9 mouse cellular contexts compared by ENCODE assay signal in genomic region chr10:79638486-79639204, GRCm38 (mm10). TPM values are rescaled to one million over a fixed set of nuclear protein-coding genes. Genes with fewer than 3 reads are reported as not detected.
DNase-seq lines count a peak whose midpoint lies in the region; ATAC-seq and TF ChIP-seq lines count a peak whose summit lies in the region.
"Had no signal": no experiment of that assay in that cellular context is flagged by ENCODE, and none has a peak within 500 bp of the region (broad histone marks: within the 10 kb centered on the region; RNA-seq: fewer than 3 reads in every experiment).

No protein-coding gene starts in this region.

- H3K4me3 ChIP-seq in gastrocnemius, adult 2 months = peak overlapping the region; percentile 77
- peak overlapping the region; percentile 74; the same call in 1 of the 2 replicates for H3K4me3 ChIP-seq in hindbrain, embryonic 16.5 days (ENCODE audit: low read length)

- H3K27me3 ChIP-seq in hindbrain, embryonic 16.5 days (replicated peaks; ENCODE audit: control insufficient read depth, insufficient read depth, low read length) = no peaks in the 10 kb centered on the region; the same call in none of the 2 replicates

- H3K9ac ChIP-seq in hindbrain, embryonic 16.5 days (ENCODE audit: low read depth, low read length) = peak overlapping the region; percentile 89

- peak; percentile 2; the same call in 1 of the 2 replicates for ATAC-seq in hindbrain, embryonic 16.5 days
- no peak for ATAC-seq in megakaryocyte, adult 5-6 weeks (ENCODE audit: poor library complexity, severe bottlenecking)

- H3K9me3 ChIP-seq in hindbrain, embryonic 16.5 days (ENCODE audit: control insufficient read depth, low read length) = no peaks in the 10 kb centered on the region

- H3K4me1 ChIP-seq in hindbrain, embryonic 16.5 days (ENCODE audit: control insufficient read depth, insufficient read depth, low read depth, low read length) = peaks cover 15% of the 10 kb centered on the region

- no peaks in the 10 kb centered on the region for H3K36me3 ChIP-seq in hindbrain, embryonic 16.5 days (ENCODE audit: control insufficient read depth, insufficient read depth, low read length)

- no peak for TF ChIP-seq CTCF in gastrocnemius, adult 2 months (IDR thresholded peaks at IDR 0.05)

- peak overlapping the region; percentile 96 for H3K4me2 ChIP-seq in hindbrain, embryonic 16.5 days (ENCODE audit: low read length)

- 1% methylated on average over 23 of the region's 23 CpGs for WGBS in hindbrain, embryonic 16.5 days

- peak; percentile 51 for DNase-seq in kidney, postnatal 10 days
- DNase-seq in kidney, adult 18-20 months = no peak
- peak; percentile 54 for DNase-seq in cerebellum, adult 8-10 months
- peak; percentile 86 for DNase-seq in gastrocnemius, adult 2 months
- peak; percentile 20 for DNase-seq in lung, postnatal 14 days
- peak; percentile 52 for DNase-seq in skeletal muscle tissue, adult 2 months (ENCODE audit: low read depth, low spot score)

- intact Hi-C loops in gastrocnemius, adult 2 months (cut with DNase I) = no loop called here

- H3K27ac ChIP-seq in gastrocnemius, adult 2 months = peak overlapping the region; percentile 73
- peak overlapping the region; percentile 39 for H3K27ac ChIP-seq in hindbrain, embryonic 16.5 days (ENCODE audit: low read depth, low read length)

RNA-seq across cellular contexts. Expression of gene Shc2, which starts 0.9 kb away (rescaled TPM):
- total RNA-seq in gastrocnemius, adult 2 months (2021) = 1 to 10 TPM; 3.2 to 7.5 TPM
- 13.7 and 27.7 TPM in 2 replicates for polyA plus RNA-seq in hindbrain, embryonic 16.5 days (2015; fragmentation: Nextera tagmentation; extraction: Ambion mirVana)
- total RNA-seq in megakaryocyte, adult 5-6 weeks (2015) = not detected in 2 replicates
- not detected in 2 replicates for total RNA-seq in megakaryocyte, adult 5-6 weeks (2017)
- total RNA-seq: hematopoietic stem cell, adult 5-6 weeks had no signal

RNA-seq across cellular contexts. Expression of gene Odf3l2, which starts 6.9 kb away (rescaled TPM):
- 100 to 1,000 TPM in 1 of 2 experiments, 10 to 100 TPM in 1; 56.6 to 180 TPM for total RNA-seq in gastrocnemius, adult 2 months (2021)
- 0.37 and 0.89 TPM in 2 replicates for polyA plus RNA-seq in hindbrain, embryonic 16.5 days (2015; fragmentation: Nextera tagmentation; extraction: Ambion mirVana)
- not detected in 2 replicates for total RNA-seq in megakaryocyte, adult 5-6 weeks (2015)
- total RNA-seq in megakaryocyte, adult 5-6 weeks (2017) = not detected in 2 replicates
- total RNA-seq: hematopoietic stem cell, adult 5-6 weeks had no signal

RNA-seq across cellular contexts. Expression of gene C2cd4c, which starts 24.8 kb away (rescaled TPM):
- under 1 TPM; 0.20 to 0.51 TPM for total RNA-seq in gastrocnemius, adult 2 months (2021)
- polyA plus RNA-seq in hindbrain, embryonic 16.5 days (2015; fragmentation: Nextera tagmentation; extraction: Ambion mirVana) = 0.62 and 0.70 TPM in 2 replicates
- total RNA-seq in megakaryocyte, adult 5-6 weeks (2015) = not detected in 2 replicates
- total RNA-seq in megakaryocyte, adult 5-6 weeks (2017) = not detected in 2 replicates

RNA-seq across cellular contexts. Expression of gene Madcam1, which starts 25.7 kb away (rescaled TPM):
- not detected for total RNA-seq in gastrocnemius, adult 2 months (2021)
- 0.99 and 1.5 TPM in 2 replicates for polyA plus RNA-seq in hindbrain, embryonic 16.5 days (2015; fragmentation: Nextera tagmentation; extraction: Ambion mirVana)
- total RNA-seq in megakaryocyte, adult 5-6 weeks (2015) = not detected in 2 replicates
- not detected in 2 replicates for total RNA-seq in megakaryocyte, adult 5-6 weeks (2017)
- total RNA-seq: hematopoietic stem cell, adult 5-6 weeks had no signal

RNA-seq across cellular contexts. Expression of gene Tpgs1, which starts 30.5 kb away (rescaled TPM):
- 10 to 100 TPM; 18.4 to 19.2 TPM for total RNA-seq in gastrocnemius, adult 2 months (2021)
- polyA plus RNA-seq in hindbrain, embryonic 16.5 days (2015; fragmentation: Nextera tagmentation; extraction: Ambion mirVana) = 107 and 124 TPM in 2 replicates
- 17.5 and 21.0 TPM in 2 replicates for total RNA-seq in megakaryocyte, adult 5-6 weeks (2015)
- 8.8 and 21.1 TPM in 2 replicates for total RNA-seq in megakaryocyte, adult 5-6 weeks (2017)

Comparison
In these comparisons a context has a peak if more than half of its experiments do, and no peak if none do; other contexts are left out.
1. RNA of gene Shc2, which starts 0.9 kb away (total RNA-seq): 3.2 to 7.5 TPM in gastrocnemius, adult 2 months; not detected in megakaryocyte, adult 5-6 weeks; every median in the first group is over 4 times any median in the second.
2. RNA of gene Odf3l2, which starts 6.9 kb away (total RNA-seq): 56.6 to 180 TPM in gastrocnemius, adult 2 months; not detected in megakaryocyte, adult 5-6 weeks; every median in the first group is over 10 times any median in the second.